Mouse (Mus musculus) CH12.LX (cell line): ENCODE results near the gene Atp10a. TPM values are rescaled to one million over a fixed set of nuclear protein-coding genes. Genes with fewer than 3 reads are reported as not detected.

ENCODE experiments used
- DNase-seq: peaks from one replicate; pipeline ENCODE4 v3.0.0-alpha.2; 2013; ENCODE audit errors: extremely low read depth
- H3K27ac ChIP-seq: 2 replicates; pipeline ENCODE4 v1.5.1; 2012; ENCODE audit warnings: low read depth, mild to moderate bottlenecking, control low read depth, moderate library complexity; ENCODE audit not compliant: insufficient read depth
- H3K27me3 ChIP-seq: replicated peaks from 2 replicates; pipeline ENCODE3; 2012; ENCODE audit warnings: inconsistent platforms
- H3K36me3 ChIP-seq, 2 experiments: replicated peaks in 1 of 2; 2 replicates each; pipeline versions ENCODE3 to v1.6.1; 2012; ENCODE audit warnings: inconsistent platforms in 1 of 2, low read length in 1 of 2, mild to moderate bottlenecking in 1 of 2, mixed read lengths in 1 of 2, moderate library complexity in 1 of 2; ENCODE audit not compliant: control insufficient read depth in 1 of 2, insufficient read depth in 1 of 2
- H3K4me1 ChIP-seq, 2 experiments: 2 replicates each; pipeline ENCODE4 v1.6.1; 2012; ENCODE audit warnings: inconsistent platforms in 1 of 2, moderate library complexity in 1 of 2; ENCODE audit not compliant: insufficient read depth in 2 of 2, control insufficient read depth in 1 of 2
- H3K4me2 ChIP-seq: 2 replicates; pipeline ENCODE4 v1.6.1; 2012; ENCODE audit warnings: low read depth, mild to moderate bottlenecking, control low read depth; ENCODE audit not compliant: poor library complexity, insufficient read depth, severe bottlenecking
- H3K4me3 ChIP-seq, 3 experiments: fragments of 150-350 bp in 1 of 3; sonication (generic) in 1 of 3; replicated peaks in 1 of 3; 2 replicates each; pipeline versions ENCODE3 to v1.5.1; 2011 to 2012; ENCODE audit warnings: low read depth in 2 of 3, low read length in 2 of 3, mild to moderate bottlenecking in 2 of 3, moderate library complexity in 2 of 3, control low read depth in 1 of 3, improper control_type of control experiment in 1 of 3, inconsistent platforms in 1 of 3, mixed read lengths in 1 of 3; ENCODE audit not compliant: poor library complexity in 1 of 3
- H3K79me2 ChIP-seq: replicated peaks from 2 replicates; pipeline ENCODE4 v1.6.1; 2012; ENCODE audit warnings: mild to moderate bottlenecking, moderate library complexity; ENCODE audit not compliant: control insufficient read depth, poor library complexity, insufficient read depth, severe bottlenecking; ENCODE audit errors: extremely low read depth
- H3K9ac ChIP-seq: 2 replicates; pipeline ENCODE4 v1.6.1; 2012; ENCODE audit warnings: low read depth, mild to moderate bottlenecking, control low read depth, moderate library complexity; ENCODE audit not compliant: insufficient read depth
- H3K9me3 ChIP-seq: replicated peaks from 2 replicates; pipeline ENCODE3; 2012; ENCODE audit warnings: low read length, inconsistent platforms, mixed read lengths
- CHD1 ChIP-seq: IDR thresholded peaks from 2 replicates; pipeline ENCODE4 v1.6.1; 2012; ENCODE audit warnings: low read depth, low read length, improper control_type of control experiment, inconsistent platforms
- CHD2 ChIP-seq: IDR thresholded peaks from 2 replicates; pipeline ENCODE4 v1.6.1; 2011; ENCODE audit warnings: low read length, improper control_type of control experiment
- CTCF ChIP-seq, 2 experiments: IDR thresholded peaks in 1 of 2; conservative IDR thresholded peaks in 1 of 2; 2 replicates each; pipeline ENCODE4 v1.5.1; 2011 to 2012; ENCODE audit warnings: low read depth in 2 of 2, low read length in 2 of 2, improper control_type of control experiment in 1 of 2, inconsistent platforms in 1 of 2, mild to moderate bottlenecking in 1 of 2, moderate library complexity in 1 of 2
- E2F4 ChIP-seq: IDR thresholded peaks from 2 replicates; pipeline ENCODE4 v1.6.1; 2011; ENCODE audit warnings: low read depth, low read length, improper control_type of control experiment; ENCODE audit not compliant: insufficient replicate concordance
- ETS1 ChIP-seq: conservative IDR thresholded peaks from 2 replicates; pipeline ENCODE4 v1.6.1; 2012; ENCODE audit warnings: low read depth, mild to moderate bottlenecking, inconsistent platforms, low read length, improper control_type of control experiment, moderate library complexity
- GABPA ChIP-seq: IDR thresholded peaks from 2 replicates; pipeline ENCODE4 v1.6.1; 2012; ENCODE audit warnings: low read depth, low read length, improper control_type of control experiment, inconsistent platforms; ENCODE audit not compliant: insufficient replicate concordance
- IRF4 ChIP-seq: IDR thresholded peaks from 2 replicates; pipeline ENCODE4 v1.6.1; 2014; ENCODE audit warnings: low read depth, mild to moderate bottlenecking, inconsistent platforms, low read length, improper control_type of control experiment
- JUND ChIP-seq: conservative IDR thresholded peaks from 2 replicates; pipeline ENCODE4 v1.6.1; 2011; ENCODE audit warnings: low read depth, low read length, improper control_type of control experiment
- MAZ ChIP-seq: IDR thresholded peaks from 2 replicates; pipeline ENCODE4 v1.6.1; 2012; ENCODE audit warnings: low read depth, mild to moderate bottlenecking, inconsistent platforms, low read length, improper control_type of control experiment, moderate library complexity
- MYC ChIP-seq: IDR thresholded peaks from 2 replicates; pipeline ENCODE4 v1.6.1; 2011; ENCODE audit warnings: low read depth, mild to moderate bottlenecking, improper control_type of control experiment, low read length
- NELFE ChIP-seq: IDR thresholded peaks from 2 replicates; pipeline ENCODE4 v1.6.1; 2011; ENCODE audit warnings: low read depth, low read length, improper control_type of control experiment
- NRF1 ChIP-seq: IDR thresholded peaks from 2 replicates; pipeline ENCODE4 v1.6.1; 2014; ENCODE audit warnings: low read depth, mild to moderate bottlenecking, inconsistent platforms, low read length, improper control_type of control experiment, moderate library complexity
- POLR2A ChIP-seq: IDR thresholded peaks from 2 replicates; pipeline ENCODE4 v1.6.1; 2011; ENCODE audit warnings: low read depth, mild to moderate bottlenecking, improper control_type of control experiment, low read length
- RAD21 ChIP-seq: IDR thresholded peaks from 2 replicates; pipeline ENCODE4 v1.6.1; 2011; ENCODE audit warnings: low read depth, mild to moderate bottlenecking, low read length, improper control_type of control experiment, moderate library complexity
- RCOR1 ChIP-seq: conservative IDR thresholded peaks from 2 replicates; pipeline ENCODE4 v1.6.1; 2012; ENCODE audit warnings: low read depth, mild to moderate bottlenecking, inconsistent platforms, low read length, improper control_type of control experiment
- SIN3A ChIP-seq: IDR thresholded peaks from 2 replicates; pipeline ENCODE4 v1.6.1; 2012; ENCODE audit warnings: low read length, improper control_type of control experiment, inconsistent platforms
- TCF12 ChIP-seq: IDR thresholded peaks from 2 replicates; pipeline ENCODE4 v1.6.1; 2014; ENCODE audit warnings: low read depth, mild to moderate bottlenecking, inconsistent platforms, low read length, improper control_type of control experiment
- ZC3H11A ChIP-seq: IDR thresholded peaks from 2 replicates; pipeline ENCODE4 v1.6.1; 2012; ENCODE audit warnings: low read depth, mild to moderate bottlenecking, inconsistent platforms, low read length, improper control_type of control experiment
- ZKSCAN1 ChIP-seq: IDR thresholded peaks from 2 replicates; pipeline ENCODE4 v1.6.1; 2012; ENCODE audit warnings: low read depth, inconsistent platforms, low read length, improper control_type of control experiment, borderline replicate concordance
- ZNF384 ChIP-seq: IDR thresholded peaks from 2 replicates; pipeline ENCODE4 v1.6.1; 2012; ENCODE audit warnings: low read depth, low read length, improper control_type of control experiment, inconsistent platforms
- dilution Hi-C: fragments of 300-500 bp; cut with MboI; formaldehyde crosslinking; loops from 2 replicates; pipeline ENCODE4 v1.14.3; 2020; ENCODE audit warnings: low sequenced_read_pairs; ENCODE audit not compliant: extremely low pct_unique_long_range_greater_than_20kb, extremely low pct_ligation_motif_present
- in situ Hi-C: fragments of 300-500 bp; cut with MboI; formaldehyde crosslinking; loops from 3 replicates; pipeline ENCODE4 v1.14.3; 2019; ENCODE audit warnings: low sequenced_read_pairs, low pct_ligation_motif_present, low pct_unique_long_range_greater_than_20kb, mixed read lengths
- polyA plus RNA-seq: library from polyadenylated mRNA; unstranded; fragments of >175 nt; gene quantifications from 2 replicates; pipeline ENCODE4 v1.2.1, GENCODE M21; 2012; ENCODE audit warnings: low read depth; ENCODE audit not compliant: insufficient read length
- total RNA-seq, 2 experiments: library from RNA; depleted of rRNA; stranded (reverse); fragments of 300-350 nt in 1 of 2; fragments of >200 nt in 1 of 2; gene quantifications; 2 replicates each; pipeline ENCODE4 v1.2.3; 2012 to 2014

Gene Atp10a
- total and polyA plus RNA-seq, 3 experiments, result not detected

DNA sequence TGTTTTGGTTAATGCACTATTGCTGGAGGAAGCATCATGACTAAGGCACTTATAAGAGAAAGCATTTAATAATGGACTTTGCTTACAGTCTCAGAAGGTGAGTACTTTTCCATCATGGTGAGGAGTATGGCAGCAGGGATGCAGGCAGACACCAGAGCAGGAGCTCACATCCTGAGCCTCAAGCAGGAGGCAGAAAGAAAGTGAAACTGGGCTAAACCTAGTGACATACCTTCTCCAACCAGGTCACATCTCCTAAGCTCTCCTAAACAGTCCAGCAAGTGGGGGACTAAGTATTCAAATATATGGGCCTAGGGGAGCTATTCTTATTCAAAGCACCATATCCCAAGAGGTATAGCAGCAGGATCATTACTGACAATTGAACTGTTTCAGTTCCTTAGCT is 123.2 kb downstream of the Atp10a start:
- Histone ChIP-seq H3K4me1 (no peaks in the 10 kb centered on the region), H3K9ac (no peak overlapping the region), H3K36me3 (no peaks in the 10 kb centered on the region), H3K27ac (no peak overlapping the region), H3K4me3 (no peak overlapping the region), H3K9me3 (peaks cover 68% of the 10 kb centered on the region), H3K27me3 (no peaks in the 10 kb centered on the region), H3K4me2 (no peak overlapping the region), H3K79me2 (no peaks in the 10 kb centered on the region)
- TF ChIP-seq ZKSCAN1, result no peak
- TF ChIP-seq MYC, result no peak
- TF ChIP-seq CHD2, result no peak
- TF ChIP-seq RCOR1, result no peak
- TF ChIP-seq E2F4, result no peak
- TF ChIP-seq NRF1, result no peak
- no peak for DNase-seq
- dilution Hi-C loops, result no loop called here
- in situ Hi-C loops, result no loop called here

DNA sequence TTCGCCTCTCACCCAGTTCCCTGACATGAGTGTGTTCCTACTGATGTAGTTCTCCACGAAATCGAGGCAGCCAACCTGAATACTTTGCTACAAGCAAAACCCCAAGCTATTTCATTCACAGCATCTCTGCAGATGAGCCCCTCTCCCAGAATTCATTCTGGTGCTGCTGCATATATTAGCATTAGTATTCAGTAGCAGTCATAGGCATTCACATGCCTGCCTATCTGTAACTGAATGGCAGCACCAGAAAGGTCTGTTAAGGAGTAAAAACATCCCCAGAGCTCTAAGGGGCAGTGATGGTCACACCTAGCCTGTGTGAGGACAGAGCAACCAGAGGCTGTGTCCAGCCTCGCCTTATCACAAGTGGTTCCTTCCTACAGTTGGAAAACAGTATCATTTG is 131.0 kb downstream of the Atp10a start:
- no peaks in the 10 kb centered on the region for H3K36me3 ChIP-seq
- no peak for DNase-seq
- H3K27me3 ChIP-seq, result no peaks in the 10 kb centered on the region
- no peak overlapping the region for H3K4me3 ChIP-seq
- peaks cover 61% of the 10 kb centered on the region for H3K9me3 ChIP-seq
- H3K79me2 ChIP-seq, result no peaks in the 10 kb centered on the region
- H3K4me2 ChIP-seq, result no peak overlapping the region
- TF ChIP-seq GABPA, result no peak
- TF ChIP-seq E2F4, result no peak
- no peak for TF ChIP-seq TCF12
- no peak for TF ChIP-seq ETS1
- no peak for TF ChIP-seq ZNF384
- TF ChIP-seq CHD2, result no peak
- no peak for TF ChIP-seq ZC3H11A
- TF ChIP-seq MAZ, result no peak
- no peak for TF ChIP-seq NELFE
- no peak for TF ChIP-seq SIN3A
- no peak for TF ChIP-seq CHD1
- no peak for TF ChIP-seq MYC
- no peak for TF ChIP-seq IRF4
- no peak for TF ChIP-seq JUND
- TF ChIP-seq CTCF (conservative IDR thresholded peaks at IDR 0.05 in 1 of 2, IDR thresholded peaks at IDR 0.05 in 1 of 2; ENCODE audit: low read depth in 2 of 2, low read length in 2 of 2), result no peak
- no peak for TF ChIP-seq RAD21
- TF ChIP-seq POLR2A, result no peak
- TF ChIP-seq ZKSCAN1, result no peak
- dilution Hi-C loops, result no loop called here
- in situ Hi-C loops, result no loop called here
- H3K27ac ChIP-seq, result no peak overlapping the region
- H3K4me1 ChIP-seq, result no peaks in the 10 kb centered on the region
- no peak overlapping the region for H3K9ac ChIP-seq
